Mouse (Mus musculus) midbrain, postnatal 0 days (tissue): Measurements from ENCODE around the gene Mn1. TPM values are rescaled to one million over a fixed set of nuclear protein-coding genes. Genes with fewer than 3 reads are reported as not detected.
A peak's percentile ranks its signal among the peaks of the same experiment; 100 is the strongest.

Source experiments
- ATAC-seq: fragments of 200-750 bp; cut with Nextera tagmentation; 2 replicates; pipeline ENCODE4 v1.8.0; 2017; ENCODE audit warnings: moderate number of reproducible peaks, mild to moderate bottlenecking, moderate TSS enrichment, moderate library complexity; ENCODE audit not compliant: low FRiP score
- DNase-seq: peaks from one replicate; pipeline ENCODE4 v3.0.0-alpha.2; 2015; ENCODE audit warnings: low spot score
- H3K27ac ChIP-seq: fragments of 300-500 bp; sonication (generic); 2 replicates; pipeline ENCODE4 v1.5.1; 2014; ENCODE audit warnings: low read depth, mild to moderate bottlenecking, low read length, mixed read lengths
- H3K27me3 ChIP-seq: fragments of 300-500 bp; sonication (generic); 2 replicates; pipeline ENCODE4 v1.6.1; 2014; ENCODE audit warnings: low read length, control low read depth, mixed read lengths; ENCODE audit not compliant: insufficient read depth
- H3K36me3 ChIP-seq: fragments of 300-500 bp; sonication (generic); 2 replicates; pipeline ENCODE4 v1.6.1; 2014; ENCODE audit warnings: low read length, control low read depth, mixed read lengths; ENCODE audit not compliant: insufficient read depth
- H3K4me1 ChIP-seq: fragments of 300-500 bp; sonication (generic); 2 replicates; pipeline ENCODE4 v1.6.1; 2014; ENCODE audit warnings: mild to moderate bottlenecking, control low read depth, antibody characterized with exemption, low read length, mixed read lengths; ENCODE audit not compliant: insufficient read depth
- H3K4me2 ChIP-seq: fragments of 300-500 bp; sonication (generic); 2 replicates; pipeline ENCODE4 v1.6.1; 2014; ENCODE audit warnings: low read depth, mild to moderate bottlenecking, low read length, mixed read lengths; ENCODE audit not compliant: poor library complexity, severe bottlenecking
- H3K4me3 ChIP-seq: fragments of 300-500 bp; sonication (generic); 2 replicates; pipeline ENCODE4 v1.5.1; 2014; ENCODE audit warnings: low read depth, mild to moderate bottlenecking, low read length, moderate library complexity
- H3K9ac ChIP-seq: fragments of 300-500 bp; sonication (generic); replicated peaks from 2 replicates; pipeline ENCODE4 v1.6.1; 2014; ENCODE audit warnings: mild to moderate bottlenecking, low read length, moderate library complexity, mixed read lengths; ENCODE audit not compliant: poor library complexity, severe bottlenecking
- H3K9me3 ChIP-seq: fragments of 300-500 bp; sonication (generic); 2 replicates; pipeline ENCODE4 v1.6.1; 2016; ENCODE audit warnings: low read length, control low read depth
- CTCF ChIP-seq: IDR thresholded peaks from 2 replicates; pipeline ENCODE4 v1.5.1; 2016; ENCODE audit warnings: antibody characterized with exemption, mild to moderate bottlenecking
- WGBS: fragments of 180-500 bp; shearing (Covaris S2); extraction: QIAGEN DNeasy Blood & Tissue Kit; methylation state at CpG from one replicate; pipeline ENCODE4 v1.1.7; 2014; 5-methylcytosine and 5-hydroxymethylcytosine counted together
- polyA plus RNA-seq: library from polyadenylated mRNA; unstranded; fragments of >200 nt; fragmentation: Nextera tagmentation; extraction: Ambion mirVana; gene quantifications from 2 replicates; pipeline ENCODE4 v1.2.1, GENCODE M21; 2015
- total RNA-seq: library from RNA; depleted of rRNA; stranded (reverse); fragments of >200 nt; gene quantifications from 2 replicates; pipeline ENCODE4 v1.2.3, GENCODE M21; 2014

Mn1 gene
- total and polyA plus RNA-seq, 2 experiments from 2014 or later = 49.6 to 139 TPM

DNA sequence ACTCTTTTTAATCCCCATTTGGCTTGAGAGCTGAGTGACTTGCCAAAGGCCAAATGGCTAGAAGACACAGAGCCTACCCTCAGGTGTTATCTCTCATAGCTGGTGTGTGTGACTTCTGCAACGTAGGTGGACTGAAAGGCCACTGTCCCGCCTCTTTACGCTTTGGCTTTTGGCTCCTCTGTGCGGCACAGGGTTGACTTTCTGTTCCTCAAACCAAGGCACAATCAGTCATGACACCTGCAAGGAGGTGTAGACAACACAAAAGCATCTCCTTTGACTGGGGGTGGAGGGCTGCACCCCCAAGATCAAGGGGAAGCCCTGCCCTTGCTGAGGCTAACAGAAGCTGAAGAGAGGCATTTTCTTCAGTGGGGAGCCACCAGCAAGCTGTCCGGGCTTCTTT is 50.5 kb downstream of the Mn1 start:
- Histone ChIP-seq H3K27ac (no peak overlapping the region), H3K27me3 (no peaks in the 10 kb centered on the region), H3K9me3 (no peaks in the 10 kb centered on the region), H3K4me3 (no peak overlapping the region), H3K4me1 (no peaks in the 10 kb centered on the region; the same call in 1 of the 2 replicates), H3K9ac (no peak overlapping the region), H3K4me2 (no peak overlapping the region), H3K36me3 (no peaks in the 10 kb centered on the region)
- WGBS = 87% methylated on average over 5 of the region's 5 CpGs
- TF ChIP-seq CTCF = no peak
- no peak for ATAC-seq
- DNase-seq = no peak

DNA sequence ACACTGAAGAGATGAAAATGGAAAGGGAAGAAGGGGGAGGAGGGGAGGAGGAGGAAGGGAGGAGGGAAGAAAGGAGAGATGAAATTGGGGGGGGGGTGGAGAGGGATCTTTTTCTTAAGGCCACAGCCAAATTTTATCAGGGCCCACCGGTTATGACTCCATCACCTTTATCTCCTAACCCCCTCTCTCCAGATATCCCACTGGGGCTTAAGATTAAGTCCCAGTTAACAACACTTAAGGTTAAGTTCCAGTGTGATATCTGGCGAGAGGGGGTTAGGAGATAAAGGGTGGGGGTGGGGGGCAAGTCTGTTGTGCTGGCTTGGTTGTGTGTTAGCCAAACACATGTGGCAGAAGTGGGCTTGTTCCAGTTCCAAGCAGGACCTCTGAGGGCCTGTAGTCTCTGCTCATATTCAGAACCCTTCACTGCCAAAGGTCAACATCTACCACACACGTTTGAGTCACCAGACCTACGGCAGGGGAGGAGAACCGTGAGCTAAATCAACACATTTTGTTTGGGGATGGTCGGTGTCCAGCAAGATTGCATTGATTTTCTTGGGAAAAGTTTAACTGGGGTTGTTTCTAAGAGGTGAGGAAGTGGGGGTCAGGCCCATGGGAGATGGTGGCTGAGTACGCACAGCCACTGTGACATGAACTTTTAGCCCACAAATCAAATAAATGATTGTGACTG is 52.2 kb downstream of the Mn1 start:
- DNase-seq (no peak), ATAC-seq (no peak)
- Histone ChIP-seq H3K9ac (no peak overlapping the region), H3K4me3 (no peak overlapping the region), H3K9me3 (no peaks in the 10 kb centered on the region), H3K4me1 (no peaks in the 10 kb centered on the region; the same call in 1 of the 2 replicates), H3K27ac (no peak overlapping the region), H3K4me2 (no peak overlapping the region), H3K27me3 (no peaks in the 10 kb centered on the region), H3K36me3 (no peaks in the 10 kb centered on the region)
- TF ChIP-seq CTCF = no peak
- WGBS = 78% methylated on average over 7 of the region's 7 CpGs

DNA sequence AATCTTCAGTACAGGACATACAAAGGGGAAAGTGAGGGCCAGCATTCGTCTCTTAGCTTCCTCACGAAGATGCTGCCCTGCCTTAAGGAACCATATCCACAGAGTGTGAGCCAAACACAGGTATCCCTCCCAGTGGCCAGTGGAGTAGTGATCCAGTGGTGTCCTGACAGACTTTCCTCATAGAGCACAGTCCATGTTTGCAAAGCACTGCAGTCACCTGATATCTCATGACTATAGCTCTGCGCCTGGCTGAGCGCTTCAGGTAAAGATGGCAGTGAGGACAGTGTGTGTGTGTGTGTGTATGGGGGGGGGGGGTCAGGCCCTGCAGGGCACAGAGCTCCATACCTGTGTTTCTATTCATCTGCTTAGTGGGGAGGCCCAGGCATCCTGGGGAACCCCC is 53.7 kb downstream of the Mn1 start:
- DNase-seq = no peak
- ATAC-seq = no peak
- no peaks in the 10 kb centered on the region for H3K27me3 ChIP-seq
- H3K9me3 ChIP-seq = no peaks in the 10 kb centered on the region
- no peak overlapping the region for H3K9ac ChIP-seq
- no peaks in the 10 kb centered on the region; the same call in 1 of the 2 replicates for H3K4me1 ChIP-seq
- TF ChIP-seq CTCF = no peak
- WGBS = 87% methylated on average over 4 of the region's 4 CpGs
- no peak overlapping the region for H3K4me2 ChIP-seq
- no peaks in the 10 kb centered on the region for H3K36me3 ChIP-seq
- no peak overlapping the region for H3K4me3 ChIP-seq
- no peak overlapping the region for H3K27ac ChIP-seq

DNA sequence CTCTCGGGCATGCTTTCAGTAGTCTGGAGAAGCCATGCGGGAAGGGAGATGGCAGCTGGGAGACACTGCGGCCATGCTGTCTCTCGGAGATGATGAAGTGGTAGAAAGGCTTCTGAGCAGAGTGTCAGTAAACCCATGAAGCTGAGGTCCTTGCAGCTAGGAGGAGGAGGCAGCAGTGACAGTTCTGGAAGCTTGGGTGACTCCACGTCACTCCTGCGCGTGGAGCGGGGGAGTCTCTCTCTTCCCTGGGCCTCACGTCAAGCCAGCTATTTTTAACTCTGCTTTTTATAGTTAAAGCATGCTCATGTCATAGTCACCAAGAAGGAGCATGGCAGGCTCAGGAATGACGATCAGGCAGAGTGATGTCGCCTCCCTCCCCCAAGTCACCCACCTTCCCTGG is 56.3 kb downstream of the Mn1 start:
- TF ChIP-seq CTCF = no peak
- no peak overlapping the region for H3K27ac ChIP-seq
- no peak overlapping the region for H3K4me3 ChIP-seq
- no peaks in the 10 kb centered on the region; the same call in 1 of the 2 replicates for H3K4me1 ChIP-seq
- WGBS = 78% methylated on average over 11 of the region's 11 CpGs
- no peak overlapping the region for H3K9ac ChIP-seq
- H3K4me2 ChIP-seq = no peak overlapping the region
- H3K36me3 ChIP-seq = no peaks in the 10 kb centered on the region
- no peaks in the 10 kb centered on the region for H3K9me3 ChIP-seq
- ATAC-seq = no peak
- no peaks in the 10 kb centered on the region for H3K27me3 ChIP-seq
- no peak for DNase-seq

DNA sequence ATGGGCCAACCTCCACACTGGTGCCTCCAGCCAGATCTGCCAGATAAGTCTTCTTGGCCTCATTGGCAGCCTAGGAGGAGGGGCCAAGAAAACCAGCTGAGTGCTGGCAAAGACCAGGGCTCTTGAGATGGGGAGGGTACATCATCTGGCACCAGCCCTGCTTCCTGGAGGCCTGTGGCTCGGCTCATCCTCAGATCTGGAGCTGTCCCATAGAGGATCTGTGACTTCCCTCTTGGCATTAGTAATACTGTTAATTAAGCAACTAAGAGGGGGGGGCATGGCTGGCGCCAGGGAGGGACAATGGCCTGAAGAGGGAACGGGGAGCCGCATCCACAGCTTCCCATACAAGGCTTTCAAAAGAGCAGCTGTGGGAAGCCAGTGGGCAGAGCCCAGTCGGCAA is 58.6 kb downstream of the Mn1 start:
- WGBS = 50% methylated on average over 5 of the region's 5 CpGs
- ATAC-seq (peak; percentile 54; the same call in 1 of the 2 replicates), DNase-seq (peak; percentile 85)
- Histone ChIP-seq H3K9ac (no peak overlapping the region), H3K4me3 (no peak overlapping the region), H3K9me3 (no peaks in the 10 kb centered on the region), H3K36me3 (no peaks in the 10 kb centered on the region), H3K27me3 (no peaks in the 10 kb centered on the region), H3K27ac (no peak overlapping the region), H3K4me2 (no peak overlapping the region), H3K4me1 (no peaks in the 10 kb centered on the region; the same call in 1 of the 2 replicates)
- TF ChIP-seq CTCF = no peak

DNA sequence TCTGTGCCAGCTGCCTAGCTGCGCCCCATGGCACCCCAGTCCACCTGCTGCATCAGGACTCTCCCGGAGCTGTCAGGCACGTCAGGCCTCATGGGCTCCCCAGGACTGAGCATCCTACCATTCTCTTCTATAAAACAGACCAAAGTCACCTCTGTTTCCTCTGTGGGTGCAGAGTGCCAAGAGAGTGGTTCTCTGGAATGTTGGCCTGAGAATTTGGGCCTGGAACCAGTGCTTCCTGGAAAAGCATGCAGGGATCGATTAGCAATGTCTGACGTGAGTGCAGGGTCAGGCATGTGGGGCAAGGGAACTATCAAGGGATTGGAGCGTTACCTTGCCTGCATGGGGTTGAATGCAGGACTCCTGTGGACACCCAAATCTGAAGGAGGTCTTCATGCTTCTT is 59.0 kb downstream of the Mn1 start:
- Histone ChIP-seq H3K4me2 (no peak overlapping the region), H3K9ac (no peak overlapping the region), H3K27ac (no peak overlapping the region), H3K36me3 (no peaks in the 10 kb centered on the region), H3K4me1 (no peaks in the 10 kb centered on the region; the same call in 1 of the 2 replicates), H3K27me3 (no peaks in the 10 kb centered on the region), H3K4me3 (no peak overlapping the region), H3K9me3 (no peaks in the 10 kb centered on the region)
- no peak for TF ChIP-seq CTCF
- 81% methylated on average over 6 of the region's 6 CpGs for WGBS
- DNase-seq (peak; percentile 34), ATAC-seq (no peak; the same call in 1 of the 2 replicates)
